Mouse (Mus musculus) cortical plate, adult 2 months (tissue): ENCODE data around the gene a.

Experiments used
- CTCF ChIP-seq: fragments of 200-500 bp; IDR thresholded peaks from 2 replicates; pipeline ENCODE4 v1.5.1; 2011; ENCODE audit warnings: mild to moderate bottlenecking, control low read depth, low read length; ENCODE audit not compliant: insufficient read depth; ENCODE audit errors: extremely low read depth
- POLR2A ChIP-seq: fragments of 200-500 bp; IDR thresholded peaks from 2 replicates; pipeline ENCODE4 v1.6.1; 2011; ENCODE audit warnings: mild to moderate bottlenecking, low read length, control low read depth; ENCODE audit not compliant: insufficient read depth; ENCODE audit errors: extremely low read depth

GRCm38 (mm10) chr2:154789977-154790655 is 1.1 kb upstream of the a start:
- TF ChIP-seq POLR2A = no peak
- no peak for TF ChIP-seq CTCF
